Mouse (Mus musculus) retina, postnatal 1 day (tissue): ENCODE measurements at regions not wholly inside any gene's neighbourhood (a gene's known extent, or its start where the extent isn't known, plus 50 kb on each side); places are given as distances from the start of the nearest gene placed in this dataset.
A peak's percentile ranks its signal among the peaks of the same experiment; 100 is the strongest.

Experiments
- DNase-seq: peaks from one replicate; pipeline ENCODE4 v3.0.0-alpha.2; 2012

DNA sequence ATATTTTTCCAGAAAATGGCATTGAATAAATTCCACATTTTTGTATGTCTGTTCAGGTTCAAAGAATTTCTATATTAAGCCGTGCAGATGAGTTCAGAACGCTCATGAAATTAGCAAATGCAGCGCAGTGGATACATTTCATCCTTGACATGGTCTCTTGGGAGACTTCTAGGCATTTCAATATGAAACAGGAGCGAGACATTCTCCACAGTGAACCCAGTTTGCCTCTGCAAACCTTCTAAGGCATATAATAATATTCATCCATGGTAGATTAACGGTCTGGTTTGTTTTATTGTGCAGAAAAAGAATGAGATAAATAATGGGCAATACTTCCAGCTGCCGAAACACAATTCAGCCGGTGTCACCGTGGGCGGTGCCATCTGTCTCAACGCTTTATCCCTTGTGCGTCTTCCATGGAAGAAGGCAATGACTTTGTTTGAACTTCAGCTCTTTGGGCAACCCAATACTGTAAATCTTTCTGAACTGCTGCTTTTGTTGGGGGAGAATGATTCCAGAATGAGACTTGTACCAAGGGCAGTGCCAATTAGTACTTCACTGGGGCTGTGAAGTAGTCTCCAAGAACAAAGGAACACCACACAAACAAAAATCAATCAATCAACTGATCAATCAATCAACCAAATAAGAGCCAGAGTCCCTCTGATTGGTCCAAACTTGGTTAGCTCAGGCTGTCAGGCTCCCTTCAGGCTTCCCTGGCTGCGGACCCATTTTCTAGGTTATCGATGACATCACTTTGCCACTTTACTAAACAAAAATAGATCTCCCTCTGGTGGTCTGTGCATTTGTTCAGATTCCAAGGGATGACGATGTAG is 326.0 kb downstream of the Ice1 start:
- no peak for DNase-seq

DNA sequence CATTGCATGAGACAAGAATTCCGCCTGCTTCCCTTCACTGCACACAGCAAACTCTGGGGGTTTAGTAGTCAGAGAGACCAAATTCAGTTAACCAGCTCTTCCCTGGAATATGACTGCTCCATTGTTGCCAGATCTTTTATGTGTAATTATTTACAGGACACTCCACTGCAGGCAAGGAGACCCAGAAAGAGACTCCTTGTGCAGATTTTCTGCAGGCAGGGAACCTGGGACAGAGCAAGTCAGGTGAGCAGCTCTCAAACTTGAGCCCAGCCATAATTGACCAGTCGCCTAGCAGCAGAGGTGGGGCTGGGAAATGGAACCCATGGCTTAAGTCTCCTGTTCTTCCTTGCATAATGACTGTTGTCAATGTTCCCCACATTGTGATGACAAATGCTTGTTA is 324.2 kb downstream of the Ice1 start:
- DNase-seq, result no peak

DNA sequence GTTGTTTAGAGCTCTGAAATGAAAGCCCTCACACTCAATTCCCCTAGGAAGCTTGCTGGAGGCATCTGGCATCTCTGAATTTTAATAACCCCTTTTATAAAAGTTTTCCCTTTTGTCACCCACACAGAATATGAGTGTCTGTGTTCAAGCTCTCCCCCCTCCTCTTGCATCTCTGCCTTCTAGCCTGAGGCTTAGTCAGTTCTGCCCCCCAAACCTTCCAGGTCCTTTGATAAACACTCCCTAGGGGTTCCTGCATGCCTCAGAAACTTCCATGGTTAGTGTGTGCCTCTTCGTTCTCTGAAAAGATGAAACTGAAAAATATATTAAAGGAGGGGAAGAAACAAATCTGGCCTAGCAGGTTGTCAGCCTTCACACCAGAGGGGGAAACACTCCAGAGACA is 313.9 kb downstream of the Ice1 start:
- no peak for DNase-seq

DNA sequence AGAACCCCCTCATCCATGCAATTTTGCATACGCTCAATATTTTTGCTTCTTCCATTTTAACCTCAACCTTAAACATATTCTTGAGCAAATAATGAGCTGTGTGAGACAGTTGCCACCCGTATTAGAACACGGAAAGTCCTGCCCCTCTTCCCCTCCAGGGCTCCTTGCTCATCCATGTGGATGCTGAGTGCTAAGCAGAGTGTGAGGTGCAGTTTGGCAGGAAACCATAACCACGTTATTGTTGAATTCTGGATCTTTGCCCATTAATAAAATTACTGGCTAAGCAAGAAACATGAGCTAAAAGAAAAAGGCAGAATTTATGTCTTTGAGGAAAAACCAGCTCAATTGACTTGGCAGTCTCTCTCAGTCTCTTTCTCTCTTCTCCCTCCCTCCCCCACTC is 301.4 kb downstream of the Ice1 start:
- peak; percentile 35 for DNase-seq

DNA sequence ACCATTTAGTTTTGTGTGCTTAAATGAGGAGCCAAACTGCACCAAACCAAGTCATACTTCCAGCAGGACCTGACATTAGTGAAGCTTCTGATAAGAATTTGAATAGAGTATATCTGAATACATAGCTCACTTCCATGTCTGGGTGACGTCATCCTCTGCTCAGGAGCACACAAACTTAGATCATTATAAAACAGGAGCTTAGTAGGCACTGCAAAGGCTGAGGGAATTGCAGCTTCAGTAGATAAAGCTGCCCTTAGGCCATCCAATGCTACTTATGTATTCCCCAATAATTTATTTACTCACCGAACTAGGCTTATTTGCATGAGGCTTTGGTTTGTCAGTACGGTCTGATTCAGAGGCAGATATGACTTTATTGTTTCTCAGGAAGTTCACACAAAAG is 297.0 kb downstream of the Ice1 start:
- no peak for DNase-seq

DNA sequence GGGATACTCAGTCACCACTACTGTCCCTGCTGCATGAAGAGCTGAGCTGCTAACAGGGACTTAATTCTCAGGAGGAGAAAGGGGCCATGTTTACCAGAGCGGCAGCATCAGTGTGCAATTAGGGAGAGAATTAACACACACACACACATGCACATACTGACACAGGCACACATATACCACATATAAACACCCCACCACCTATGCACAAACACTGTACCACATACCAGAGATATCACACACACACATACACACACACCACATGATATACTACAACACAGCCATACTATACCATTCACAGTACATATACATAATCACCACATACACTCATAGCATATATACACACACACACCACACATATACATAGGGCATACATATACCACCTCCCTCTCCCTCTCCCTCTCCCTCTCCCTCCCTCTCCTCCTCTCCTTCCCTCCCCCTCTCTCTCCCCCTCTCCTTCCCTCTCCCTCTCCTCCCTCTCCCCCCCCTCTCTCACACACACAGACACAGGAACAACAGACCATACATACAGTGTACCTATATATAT is 294.2 kb downstream of the Ice1 start:
- no peak for DNase-seq

DNA sequence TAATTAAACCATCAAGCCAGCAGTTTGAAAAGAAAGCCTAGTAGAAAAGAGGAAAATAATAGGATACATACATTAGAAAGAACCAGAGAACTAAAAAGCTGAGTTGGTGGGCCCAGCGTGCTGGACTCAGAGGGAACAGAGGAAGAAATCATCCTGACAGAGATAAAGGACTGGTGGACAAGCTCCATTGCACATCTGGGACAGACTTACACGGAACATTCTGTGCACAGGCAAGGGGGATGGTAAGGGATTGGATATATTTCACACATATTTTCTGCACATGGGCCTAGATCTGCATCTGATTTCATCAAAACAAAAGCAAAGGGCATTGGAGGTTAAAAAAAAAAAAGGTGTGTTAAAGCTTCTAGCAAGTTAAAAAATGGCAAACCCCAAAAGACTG is 293.5 kb downstream of the Ice1 start:
- peak; percentile 44 for DNase-seq

DNA sequence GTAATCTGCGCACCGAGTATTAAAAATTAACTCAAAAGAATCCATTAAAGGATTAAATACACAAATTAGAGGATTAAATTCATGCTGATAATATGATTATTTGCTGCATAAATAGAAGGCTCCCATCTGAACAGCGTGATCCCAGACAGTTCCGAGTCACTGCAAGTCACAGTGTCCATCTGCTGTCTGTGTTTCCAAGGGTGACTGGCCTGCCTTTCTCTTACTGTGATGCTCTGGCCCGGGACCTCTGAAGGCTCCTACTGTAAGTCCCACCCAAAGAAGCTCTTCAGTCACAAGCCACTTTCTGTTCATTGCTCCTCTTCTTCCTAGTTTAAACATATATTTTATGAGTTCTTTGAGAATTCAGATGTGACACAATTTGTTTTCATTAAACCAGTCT is 293.1 kb downstream of the Ice1 start:
- DNase-seq, result peak; percentile 51

DNA sequence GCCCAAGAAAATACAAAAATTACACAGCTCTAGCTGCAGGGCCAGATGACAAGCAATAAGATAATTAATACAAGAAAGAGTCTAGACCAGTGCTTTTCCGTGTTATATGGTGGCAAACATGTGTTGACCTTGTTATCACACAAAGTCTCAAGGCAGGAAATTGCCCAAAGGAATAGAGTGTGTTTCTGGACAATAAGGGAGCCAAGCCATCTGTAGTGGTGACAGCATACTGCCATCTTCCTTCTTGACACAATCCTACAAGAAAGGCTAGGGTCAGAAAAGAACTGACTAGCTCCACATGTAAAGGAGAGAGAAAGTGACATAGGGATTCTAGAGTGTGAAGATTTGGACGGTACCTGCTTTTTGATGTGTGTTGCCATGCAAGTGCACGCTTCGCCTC is 289.0 kb downstream of the Ice1 start:
- DNase-seq, result no peak

DNA sequence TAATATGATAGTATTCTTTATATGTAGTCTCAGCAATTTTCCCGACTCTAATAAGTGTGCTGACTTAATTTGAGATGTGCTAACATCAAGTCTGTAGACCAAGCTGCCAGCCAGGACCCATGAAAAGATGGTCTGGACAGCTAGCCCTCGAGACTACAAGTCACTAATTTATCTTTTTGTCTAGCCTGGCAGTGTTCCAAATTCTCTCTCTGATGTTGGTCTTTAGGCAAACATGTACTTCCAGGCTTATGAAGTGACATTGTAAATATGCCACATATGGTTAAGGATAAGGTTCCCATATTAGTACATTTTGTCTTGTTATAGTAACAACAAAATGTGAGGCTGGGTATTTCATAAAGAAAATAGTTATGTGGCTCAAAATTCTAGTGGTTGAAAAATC is 288.5 kb downstream of the Ice1 start:
- DNase-seq, result no peak

DNA sequence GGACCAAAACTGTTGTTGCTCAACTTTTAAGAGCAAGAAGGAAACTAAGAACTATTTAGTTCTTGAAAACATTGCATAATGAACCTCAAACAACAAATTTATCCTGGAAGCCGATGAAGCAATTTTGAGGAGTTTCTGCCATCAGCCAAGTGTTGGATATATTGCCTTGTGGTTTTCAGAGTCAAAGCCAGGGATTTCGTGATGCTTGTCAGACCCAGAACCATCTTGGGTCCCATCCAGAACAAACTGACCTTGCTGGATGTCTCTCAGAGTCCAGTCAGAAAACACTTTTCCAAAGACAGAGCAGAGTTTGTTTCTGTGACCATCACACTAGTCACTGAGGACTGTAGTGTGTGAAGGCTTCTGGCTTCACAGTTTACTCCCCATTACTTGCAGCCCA is 267.8 kb downstream of the Ice1 start:
- no peak for DNase-seq

DNA sequence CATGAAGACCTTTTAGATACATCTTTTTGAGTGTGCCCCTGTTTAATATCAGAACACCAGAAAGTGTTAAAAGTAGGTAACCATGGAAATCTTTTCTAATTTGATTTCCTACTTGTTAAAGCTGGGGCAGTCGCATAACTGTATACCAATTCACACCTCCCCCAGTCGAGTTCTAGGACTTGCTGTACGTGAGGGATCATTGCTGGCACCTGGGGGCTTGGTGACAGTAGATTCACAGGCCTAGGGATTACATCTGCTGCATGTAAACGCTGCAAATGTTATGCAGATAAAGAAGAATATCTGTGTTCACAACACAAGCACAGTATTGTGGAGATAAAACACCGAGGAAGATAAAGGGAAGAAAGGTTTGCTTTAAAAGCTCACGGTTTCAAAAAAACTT is 256.7 kb downstream of the Ice1 start:
- DNase-seq, result no peak

DNA sequence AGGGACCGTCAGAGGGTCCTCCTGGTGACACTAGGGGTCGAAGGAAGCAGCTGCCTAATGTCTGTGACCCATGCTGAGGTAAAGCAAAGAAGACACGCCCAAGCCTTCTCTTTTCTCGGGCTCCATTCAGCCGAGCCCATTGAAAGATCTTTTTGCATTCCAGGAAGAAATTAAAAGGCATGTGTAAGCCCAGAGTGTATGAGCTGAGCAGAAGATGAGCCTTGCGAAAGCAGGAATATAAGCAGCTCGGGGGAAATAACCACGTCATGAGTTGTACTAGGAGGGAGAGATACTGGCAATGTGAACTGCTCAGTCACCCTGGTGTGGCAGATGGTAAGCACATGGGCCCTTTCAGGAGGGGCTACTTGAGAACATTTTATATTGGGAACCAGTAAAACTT is 252.1 kb downstream of the Ice1 start:
- no peak for DNase-seq

DNA sequence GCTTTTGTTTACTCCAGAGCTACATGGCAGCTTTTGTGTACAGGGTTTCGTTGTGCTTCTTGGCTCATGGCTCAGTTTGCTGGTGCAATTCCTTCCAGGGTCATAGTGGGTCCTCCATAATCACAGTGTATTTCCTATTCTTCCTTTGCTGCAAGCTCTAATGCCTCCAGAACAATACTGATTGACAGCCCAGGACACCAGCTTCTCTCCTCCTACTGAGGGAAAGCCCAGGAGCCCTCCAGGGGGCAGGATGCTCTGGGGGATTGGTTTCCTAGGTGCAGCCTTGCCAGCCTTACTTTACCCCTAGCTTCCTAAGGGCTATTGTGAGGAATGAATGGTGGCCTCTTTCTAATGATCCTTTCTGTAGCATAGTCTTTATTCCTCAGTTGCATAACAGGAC is 224.6 kb downstream of the Ice1 start:
- no peak for DNase-seq

DNA sequence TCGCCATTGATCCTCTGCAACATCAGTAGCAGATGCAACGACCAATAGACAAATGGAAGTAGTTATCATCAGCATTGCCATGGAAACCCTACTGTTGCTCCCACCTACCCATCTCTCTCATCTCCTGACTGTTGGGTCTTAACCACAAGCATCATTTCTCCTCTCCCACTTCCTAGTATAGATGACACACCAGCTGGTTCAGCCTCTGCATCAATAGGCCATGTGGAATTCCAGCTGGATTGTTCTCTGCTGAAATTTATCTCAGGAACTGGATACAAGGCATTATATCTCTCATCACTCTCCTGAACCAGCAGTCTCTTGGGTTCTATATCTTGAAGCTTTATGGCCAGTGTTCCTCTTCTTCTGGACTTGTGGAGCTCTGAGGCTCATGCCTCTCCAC is 219.3 kb downstream of the Ice1 start:
- DNase-seq, result no peak

DNA sequence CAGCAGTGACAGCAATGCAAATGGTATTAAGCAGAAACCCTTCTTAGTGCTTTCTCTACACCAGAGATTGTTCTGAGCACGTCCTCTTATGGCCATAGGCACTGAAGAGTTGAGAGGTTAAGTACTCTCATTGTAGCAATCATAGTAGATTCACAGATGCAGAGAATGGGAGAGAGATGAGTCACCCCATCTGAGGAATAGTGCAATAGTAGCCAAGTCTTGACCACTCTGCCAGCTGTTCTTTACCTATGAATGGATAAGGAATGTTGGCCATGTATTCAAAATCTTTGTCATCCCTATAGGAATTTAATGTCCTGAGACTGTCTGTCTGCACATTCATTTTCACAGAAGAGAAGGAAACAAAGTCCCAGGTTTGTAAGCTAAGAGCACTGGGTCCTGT is 198.0 kb downstream of the Ice1 start:
- DNase-seq, result no peak

DNA sequence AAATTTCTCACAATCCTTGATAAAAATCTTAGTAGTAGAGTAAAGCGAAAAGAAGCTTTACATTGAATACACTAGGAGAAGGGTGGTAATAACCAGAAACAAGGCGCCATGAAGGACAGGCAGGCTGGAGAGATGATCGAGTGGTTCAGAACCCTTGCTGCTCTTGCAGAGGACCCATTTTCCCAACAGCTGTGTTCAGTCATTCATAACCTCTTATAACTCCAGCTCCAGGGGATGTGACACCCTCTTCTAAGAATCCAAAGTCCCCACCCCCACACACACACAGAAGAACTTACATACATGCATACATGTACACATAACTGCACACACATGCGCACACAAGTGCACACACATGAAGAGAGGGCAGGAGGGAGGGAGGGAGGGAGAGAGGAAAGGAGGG is 190.5 kb downstream of the Ice1 start:
- DNase-seq, result no peak

DNA sequence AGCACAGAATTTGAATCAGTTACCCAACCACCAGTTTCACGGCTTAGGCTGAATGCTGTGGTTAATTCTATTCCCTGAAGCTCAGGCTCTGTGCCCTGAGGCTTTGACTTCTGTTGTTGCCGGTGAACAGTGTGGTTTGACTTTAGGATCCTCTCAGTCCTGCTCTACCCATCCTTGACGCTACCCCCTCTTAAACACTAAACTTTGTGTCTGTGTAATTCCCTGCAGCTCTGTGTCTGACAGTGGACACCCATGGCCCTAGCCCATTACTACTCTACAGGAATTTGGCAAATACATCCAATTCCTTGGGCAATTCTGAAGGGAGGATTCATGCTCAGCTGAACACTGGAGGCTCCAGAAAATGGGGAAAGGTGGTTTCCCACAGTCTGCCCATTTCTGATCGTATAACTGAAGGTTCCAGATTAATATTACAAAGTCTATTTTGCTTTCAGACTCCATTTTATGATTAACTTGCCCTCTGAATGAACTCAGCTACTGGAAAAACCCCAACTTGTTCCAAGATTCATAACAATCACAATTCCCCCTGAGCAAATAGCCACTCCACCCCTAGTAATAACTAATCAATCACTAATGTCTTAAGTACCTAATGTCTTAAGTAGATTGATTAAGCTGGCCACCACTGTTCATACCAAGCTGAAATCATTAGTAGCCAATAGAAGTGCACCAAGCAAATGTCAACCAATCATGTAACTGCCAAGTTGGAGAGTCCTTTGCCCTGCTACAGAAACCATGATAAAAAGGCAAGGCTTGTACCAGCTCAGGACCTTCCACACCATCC is 182.6 kb downstream of the Ice1 start:
- no peak for DNase-seq

DNA sequence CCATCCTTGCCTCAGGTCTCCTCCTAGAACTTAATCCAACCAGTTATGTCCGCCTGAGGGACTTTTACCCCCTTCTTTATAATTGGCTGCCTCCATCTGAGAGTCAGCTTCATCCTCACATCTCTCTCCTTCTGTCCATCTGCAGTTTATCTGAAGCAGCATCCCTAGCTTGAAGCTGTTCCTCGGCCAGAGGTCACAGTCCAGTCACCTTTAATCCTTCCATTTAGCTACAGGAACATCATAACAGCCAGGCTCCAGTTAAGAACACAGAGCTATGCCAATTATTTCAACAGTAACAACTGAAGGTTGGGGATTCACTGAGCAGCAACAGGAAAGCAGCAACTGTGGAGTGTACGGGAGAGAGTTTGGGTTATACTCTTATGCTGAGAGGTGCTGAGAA is 179.0 kb downstream of the Ice1 start:
- DNase-seq, result no peak

DNA sequence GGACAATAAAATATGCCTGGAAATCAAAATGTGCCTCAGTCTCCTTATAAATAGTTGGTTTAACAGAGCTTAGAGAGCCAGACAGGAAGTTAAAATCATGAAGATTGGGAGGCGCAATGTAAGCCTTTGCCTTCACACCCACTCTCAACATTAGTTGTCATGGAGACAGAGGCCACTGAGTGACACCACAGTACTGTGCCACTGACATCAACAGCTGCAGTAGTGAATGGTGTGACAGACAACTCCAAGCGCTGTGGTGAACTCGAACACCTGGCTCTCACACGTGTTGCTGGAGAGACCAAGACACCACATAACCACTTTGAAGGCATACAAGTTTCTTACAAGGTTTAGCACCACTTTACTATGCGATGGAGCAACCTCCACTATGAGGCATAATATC is 172.4 kb downstream of the Ice1 start:
- DNase-seq, result no peak

DNA sequence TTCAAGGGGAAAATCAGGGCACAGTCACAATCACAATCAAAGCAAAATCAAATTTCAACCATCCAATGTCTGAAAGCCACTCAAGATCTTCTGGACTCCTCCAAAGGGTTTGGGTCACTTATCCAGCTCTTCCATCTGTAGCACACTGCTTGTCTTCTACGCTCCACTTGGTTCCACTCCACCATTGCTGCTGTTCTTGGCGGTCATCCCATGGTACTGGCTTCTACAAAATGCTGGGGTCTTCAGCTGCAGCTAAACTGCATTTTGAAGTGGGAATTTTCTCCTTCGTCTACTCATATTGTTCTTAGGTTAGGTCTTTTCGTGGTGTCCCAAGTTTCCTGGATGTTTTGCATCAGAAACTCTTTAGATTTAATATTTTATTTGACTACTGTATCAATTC is 162.7 kb downstream of the Ice1 start:
- no peak for DNase-seq

DNA sequence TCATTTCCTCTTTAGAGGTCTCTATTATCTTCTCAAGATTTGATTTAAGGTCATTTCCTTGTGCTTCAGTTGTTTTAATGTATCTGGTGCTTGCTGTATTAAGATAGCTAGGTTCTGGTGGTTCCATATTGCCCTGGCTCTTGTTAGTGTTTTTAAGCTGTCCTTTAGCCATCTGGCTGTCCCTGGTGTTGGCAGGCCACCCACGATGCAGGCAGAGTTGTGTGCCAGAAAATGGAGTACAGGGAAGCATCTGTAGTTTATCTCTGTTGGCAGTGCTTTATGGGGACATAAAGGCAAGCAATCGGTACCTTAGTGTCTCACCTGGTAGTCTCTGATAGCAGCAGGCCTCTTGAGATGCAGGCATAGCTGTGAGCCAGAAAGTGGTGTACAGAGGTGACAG is 162.1 kb downstream of the Ice1 start:
- no peak for DNase-seq

DNA sequence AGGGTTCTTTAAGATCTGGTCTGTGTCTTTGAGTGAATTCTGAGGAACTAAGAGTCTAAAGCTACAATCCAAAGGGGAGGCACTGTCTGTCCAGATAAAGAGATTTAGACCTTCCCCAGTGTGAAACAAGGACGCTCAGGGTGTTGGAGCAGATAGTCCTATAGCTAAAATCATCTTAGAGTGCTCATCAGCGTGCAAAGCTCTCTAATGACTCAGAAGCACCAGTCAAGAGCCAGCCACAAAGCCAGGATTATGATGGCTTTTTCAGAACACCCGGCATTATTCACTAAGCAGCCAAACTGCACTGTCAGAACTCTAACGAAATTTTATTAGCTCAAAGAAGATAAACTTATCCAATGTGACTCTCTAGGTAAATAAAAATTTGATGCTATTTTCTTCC is 138.1 kb downstream of the Ice1 start:
- peak; percentile 52 for DNase-seq
